Mouse (Mus musculus) spleen, adult 2 months (tissue): ENCODE measurements around the gene Slc2a10. TPM values are rescaled to one million over a fixed set of nuclear protein-coding genes. Genes with fewer than 3 reads are reported as not detected.
"Not testable (repeated sequence)": the region's sequence is repeated elsewhere in the genome, so short reads cannot be mapped to it uniquely, and the experiment has no call there.

ENCODE experiments used
- DNase-seq, 2 experiments: peaks; one replicate each; pipeline versions ENCODE4 v3.0.0 to v3.0.0-alpha.2; 2012 to 2021; ENCODE audit warnings: low spot score in 2 of 2, low read depth in 1 of 2
- H3K27ac ChIP-seq: fragments of 200-500 bp; 2 replicates; pipeline ENCODE4 v1.5.1; 2012; ENCODE audit warnings: low read length, inconsistent platforms; ENCODE audit not compliant: insufficient read depth
- H3K27me3 ChIP-seq: fragments of 200-500 bp; 2 replicates; pipeline ENCODE4 v1.6.1; 2012; ENCODE audit warnings: mild to moderate bottlenecking, moderate library complexity, low read length, inconsistent platforms; ENCODE audit not compliant: control insufficient read depth, insufficient read depth
- H3K36me3 ChIP-seq: fragments of 200-500 bp; 2 replicates; pipeline ENCODE4 v1.6.1; 2012; ENCODE audit warnings: mild to moderate bottlenecking, low read length, inconsistent platforms; ENCODE audit not compliant: control insufficient read depth, insufficient read depth
- H3K4me1 ChIP-seq: fragments of 200-500 bp; 2 replicates; pipeline ENCODE4 v1.6.1; 2011; ENCODE audit warnings: inconsistent platforms; ENCODE audit not compliant: control insufficient read depth, insufficient read depth, insufficient read length
- H3K4me3 ChIP-seq: fragments of 200-500 bp; 2 replicates; pipeline ENCODE4 v1.5.1; 2011; ENCODE audit warnings: mild to moderate bottlenecking, inconsistent platforms; ENCODE audit not compliant: insufficient read depth, insufficient read length; ENCODE audit errors: extremely low read depth
- CTCF ChIP-seq: fragments of 200-500 bp; IDR thresholded peaks from 2 replicates; pipeline ENCODE4 v1.5.1; 2011; ENCODE audit warnings: mild to moderate bottlenecking, inconsistent platforms; ENCODE audit not compliant: insufficient read depth, insufficient read length, insufficient replicate concordance; ENCODE audit errors: extremely low read depth
- POLR2A ChIP-seq: fragments of 200-500 bp; IDR thresholded peaks from 2 replicates; pipeline ENCODE4 v1.6.1; 2011; ENCODE audit warnings: low read depth, low read length, inconsistent platforms
- WGBS: fragments of 180-500 bp; shearing (Covaris S2); methylation state at CpG from one replicate; pipeline ENCODE4 v1.1.7; 2018; 5-methylcytosine and 5-hydroxymethylcytosine counted together
- polyA plus RNA-seq: library from polyadenylated mRNA; depleted of rRNA; stranded (reverse); fragments of >200 nt; gene quantifications from 2 replicates; pipeline ENCODE4 v1.2.3, GENCODE M21; 2012

The Slc2a10 gene
- polyA plus RNA-seq, 1 experiment = 0.83 TPM

- WGBS = 80% methylated on average over 2 of the region's 2 CpGs
- DNase-seq = no peak
- Histone ChIP-seq H3K27ac (no peak overlapping the region), H3K27me3 (no peaks in the 10 kb centered on the region), H3K4me3 (no peak overlapping the region), H3K4me1 (peaks cover 7% of the 10 kb centered on the region; the same call in 1 of the 2 replicates), H3K36me3 (no peaks in the 10 kb centered on the region)
- TF ChIP-seq CTCF = no peak
- TF ChIP-seq POLR2A = no peak
Observed at GRCm38 (mm10) chr2:165497706-165498275, 5.8 kb upstream of the Slc2a10 start.

DNA sequence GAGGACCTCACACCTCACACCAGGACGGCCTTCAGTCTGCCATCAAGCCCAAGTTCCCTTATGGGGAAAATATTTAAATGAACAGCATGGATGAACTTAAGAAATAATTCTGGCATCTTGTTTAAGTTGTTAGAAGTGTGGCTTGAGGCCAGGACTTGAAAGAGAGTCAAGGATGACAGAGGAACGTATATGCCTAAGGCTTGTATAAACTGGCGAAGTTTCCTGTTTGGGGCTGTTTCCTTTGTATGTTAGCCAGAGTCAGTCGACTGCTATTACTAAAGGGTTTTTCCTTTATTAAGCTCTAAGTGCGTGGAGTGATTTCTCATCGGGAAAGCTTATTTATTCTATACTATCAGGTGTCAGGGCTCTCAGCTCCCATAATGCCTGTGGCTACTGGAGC lies 4.8 kb upstream of the Slc2a10 start:
- H3K27me3 ChIP-seq = peaks cover 2% of the 10 kb centered on the region
- no peaks in the 10 kb centered on the region for H3K36me3 ChIP-seq
- no peak overlapping the region for H3K4me3 ChIP-seq
- no peak for DNase-seq
- no peak overlapping the region for H3K27ac ChIP-seq
- 66% methylated on average over 6 of the region's 6 CpGs for WGBS
- TF ChIP-seq CTCF (no peak), POLR2A (no peak)
- peaks cover 3% of the 10 kb centered on the region; the same call in 1 of the 2 replicates for H3K4me1 ChIP-seq

- TF ChIP-seq POLR2A = no peak
- no peak for TF ChIP-seq CTCF
- H3K4me1 ChIP-seq = no peaks in the 10 kb centered on the region
- 66% methylated on average over 9 of the region's 9 CpGs for WGBS
- H3K27ac ChIP-seq = no peak overlapping the region
- H3K4me3 ChIP-seq = no peak overlapping the region
- no peaks in the 10 kb centered on the region for H3K36me3 ChIP-seq
- no peaks in the 10 kb centered on the region for H3K27me3 ChIP-seq
- no peak for DNase-seq
Observed at GRCm38 (mm10) chr2:165509686-165510085, 6.1 kb downstream of the Slc2a10 start.

- no peak for DNase-seq
- H3K4me3 ChIP-seq = no peak overlapping the region
- no peak overlapping the region for H3K27ac ChIP-seq
- no peaks in the 10 kb centered on the region for H3K27me3 ChIP-seq
- TF ChIP-seq POLR2A (no peak), CTCF (no peak)
- H3K36me3 ChIP-seq = no peaks in the 10 kb centered on the region
- WGBS = 74% methylated on average over 5 of the region's 5 CpGs
- H3K4me1 ChIP-seq = no peaks in the 10 kb centered on the region
Observed at GRCm38 (mm10) chr2:165510466-165510865, 6.9 kb downstream of the Slc2a10 start.

DNA sequence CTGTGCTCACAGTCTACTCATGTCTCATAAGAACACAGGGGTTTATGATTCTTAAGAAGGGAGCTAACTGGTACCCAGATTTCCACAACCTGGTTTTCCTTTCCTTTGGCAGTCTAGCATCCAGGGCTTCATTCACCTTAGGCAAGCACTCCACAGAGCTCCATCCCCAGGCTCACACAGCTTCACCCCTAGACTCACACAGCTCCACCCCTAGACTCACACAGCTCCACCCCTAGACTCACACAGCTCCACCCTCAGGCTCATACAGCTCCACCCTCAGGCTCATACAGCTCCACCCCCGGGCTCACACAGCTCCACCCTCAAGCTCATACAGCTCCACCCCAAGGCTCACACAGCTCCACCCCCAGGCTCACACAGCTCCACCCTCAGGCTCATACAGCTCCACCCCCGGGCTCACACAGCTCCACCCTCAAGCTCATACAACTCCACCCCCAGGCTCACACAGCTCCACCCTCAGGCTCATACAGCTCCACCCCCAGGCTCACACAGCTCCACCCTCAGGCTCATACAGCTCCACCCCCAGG lies 7.4 kb downstream of the Slc2a10 start:
- H3K27ac ChIP-seq, H3K4me1 ChIP-seq, H3K36me3 ChIP-seq, H3K27me3 ChIP-seq, H3K4me3 ChIP-seq, DNase-seq: not testable (repeated sequence)
- WGBS = 76% methylated on average over 2 of the region's 2 CpGs

DNA sequence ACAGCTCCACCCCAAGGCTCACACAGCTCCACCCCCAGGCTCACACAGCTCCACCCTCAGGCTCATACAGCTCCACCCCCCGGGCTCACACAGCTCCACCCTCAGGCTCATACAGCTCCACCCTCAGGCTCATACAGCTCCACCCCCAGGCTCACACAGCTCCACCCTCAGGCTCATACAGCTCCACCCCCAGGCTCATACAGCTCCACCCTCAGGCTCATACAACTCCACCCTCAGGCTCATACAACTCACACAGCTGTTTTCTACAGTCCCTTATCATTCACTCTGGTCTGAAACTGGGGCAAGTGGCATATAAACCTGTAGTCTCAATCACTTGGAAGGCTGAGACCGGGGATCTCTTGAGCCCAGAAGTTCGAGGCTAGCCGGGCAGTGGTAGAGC lies 7.9 kb downstream of the Slc2a10 start:
- 86% methylated on average over 4 of the region's 4 CpGs for WGBS
- not testable (repeated sequence) for H3K27ac ChIP-seq, H3K4me3 ChIP-seq, DNase-seq, H3K36me3 ChIP-seq, H3K27me3 ChIP-seq, H3K4me1 ChIP-seq

GRCm38 (mm10) chr2:165512426-165512825 lies 8.8 kb downstream of the Slc2a10 start:
- Histone ChIP-seq H3K27ac (no peak overlapping the region), H3K27me3 (no peaks in the 10 kb centered on the region), H3K4me3 (no peak overlapping the region), H3K4me1 (no peaks in the 10 kb centered on the region), H3K36me3 (no peaks in the 10 kb centered on the region)
- DNase-seq = no peak
- TF ChIP-seq CTCF (no peak), POLR2A (no peak)
- 37% methylated on average over 7 of the region's 7 CpGs for WGBS
